Mouse (Mus musculus) adrenal gland, postnatal 25 days (tissue): Measurements from ENCODE around the gene Fam8a1. TPM values are rescaled to one million over a fixed set of nuclear protein-coding genes. Genes with fewer than 3 reads are reported as not detected.

ENCODE experiments used
- total RNA-seq: library from RNA; stranded (reverse); gene quantifications from 2 replicates; pipeline ENCODE4 v1.2.3, GENCODE M21; 2021

Fam8a1 gene
- total RNA-seq, 1 experiment from 2014 or later: 53.6 TPM

Other genes with a start within 250 kb of the Fam8a1 start
- gene Cap2, start 167.7 kb upstream of the Fam8a1 start, total RNA-seq: 4.6 and 6.2 TPM in 2 replicates
- gene Nup153, start 58.4 kb downstream of the Fam8a1 start, total RNA-seq: 65.3 and 70.3 TPM in 2 replicates